Mouse (Mus musculus) heart, postnatal 0 days (tissue): ENCODE results near the gene Slc6a4.

Experiments used
- CTCF ChIP-seq: IDR thresholded peaks from 2 replicates; pipeline ENCODE4 v1.5.1; 2016; ENCODE audit warnings: antibody characterized with exemption, control low read depth, low read depth
- EP300 ChIP-seq: IDR thresholded peaks from 2 replicates; pipeline ENCODE4 v1.6.1; 2016; ENCODE audit warnings: antibody characterized with exemption, low read depth

GRCm38 (mm10) chr11:76997305-76997704 is 1.1 kb upstream of the Slc6a4 start:
- TF ChIP-seq CTCF (peak; percentile 80), EP300 (no peak)
